Mouse (Mus musculus) forebrain, embryonic 10.5 days (tissue): ENCODE data around the gene Spns2. TPM values are rescaled to one million over a fixed set of nuclear protein-coding genes. Genes with fewer than 3 reads are reported as not detected.

Experiments used
- DNase-seq: peaks from one replicate; pipeline ENCODE4 v3.0.0-alpha.2; 2017; ENCODE audit warnings: low spot score; ENCODE audit errors: extremely low spot score
- H3K27ac ChIP-seq: fragments of 300-500 bp; sonication (generic); 2 replicates; pipeline ENCODE4 v1.5.1; 2016; ENCODE audit warnings: mild to moderate bottlenecking
- H3K27me3 ChIP-seq: fragments of 300-500 bp; sonication (generic); 2 replicates; pipeline ENCODE4 v1.6.1; 2016; ENCODE audit warnings: mild to moderate bottlenecking; ENCODE audit not compliant: poor library complexity, severe bottlenecking
- H3K36me3 ChIP-seq: fragments of 300-500 bp; sonication (generic); replicated peaks from 2 replicates; pipeline ENCODE4 v1.6.1; 2016; ENCODE audit warnings: mild to moderate bottlenecking, moderate library complexity
- H3K4me1 ChIP-seq: fragments of 300-500 bp; sonication (generic); 2 replicates; pipeline ENCODE4 v1.6.1; 2016
- H3K4me3 ChIP-seq: fragments of 300-500 bp; sonication (generic); 2 replicates; pipeline ENCODE4 v1.5.1; 2016; ENCODE audit warnings: mild to moderate bottlenecking, moderate library complexity
- H3K9me3 ChIP-seq: fragments of 300-500 bp; sonication (generic); 2 replicates; pipeline ENCODE4 v1.6.1; 2016; ENCODE audit warnings: mild to moderate bottlenecking, moderate library complexity
- WGBS: fragments of 180-500 bp; shearing (Covaris S2); methylation state at CpG from one replicate; pipeline ENCODE4 v1.1.7; 2016; 5-methylcytosine and 5-hydroxymethylcytosine counted together
- polyA plus RNA-seq: library from polyadenylated mRNA; unstranded; fragments of >200 nt; fragmentation: Nextera tagmentation; extraction: Ambion mirVana; gene quantifications from 2 replicates; pipeline ENCODE4 v1.2.1, GENCODE M21; 2016

The Spns2 gene
- polyA plus RNA-seq, 1 experiment from 2014 or later = 3.0 TPM

DNA sequence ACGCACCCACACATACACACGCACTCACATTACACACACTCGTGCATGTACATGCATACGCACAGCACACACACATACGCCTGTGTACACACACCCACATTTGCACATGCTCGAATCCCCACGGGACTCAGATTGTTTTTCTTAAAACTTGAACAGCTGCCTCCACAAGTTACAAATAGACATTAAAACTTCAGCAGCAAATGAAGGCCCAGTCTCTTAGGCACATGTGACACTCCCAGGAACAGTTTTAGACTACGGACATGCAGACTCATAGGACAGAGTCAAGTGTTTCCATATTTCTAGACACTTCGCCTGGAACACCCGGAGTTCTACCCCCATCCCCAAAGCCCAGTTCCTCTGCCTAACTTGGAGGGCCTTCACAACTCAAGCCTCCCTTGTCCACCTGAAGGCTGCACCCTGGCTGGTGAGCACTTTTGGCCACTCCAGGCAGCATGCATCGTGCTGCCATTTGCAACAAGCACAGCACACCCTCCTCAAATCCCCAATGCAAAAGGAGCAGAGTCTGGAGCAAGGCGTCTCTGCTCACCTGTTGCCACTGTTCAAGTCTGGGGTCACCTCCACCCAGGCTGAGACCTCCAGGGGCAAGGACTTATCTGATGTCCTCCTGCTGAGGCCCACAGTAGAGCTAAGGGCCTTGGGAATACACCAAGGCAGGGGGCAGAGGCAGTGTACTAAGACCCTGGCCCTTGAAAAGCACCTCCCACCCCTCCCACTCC, 79.9 kb downstream of the Spns2 start:
- Histone ChIP-seq H3K4me3 (peak overlapping the region; percentile 82), H3K27me3 (peaks cover 70% of the 10 kb centered on the region), H3K4me1 (peaks cover 67% of the 10 kb centered on the region), H3K27ac (peak overlapping the region; percentile 4; the same call in 1 of the 2 replicates), H3K9me3 (no peaks in the 10 kb centered on the region), H3K36me3 (no peaks in the 10 kb centered on the region)
- no peak for DNase-seq
- 73% methylated on average over 12 of the region's 12 CpGs for WGBS

DNA sequence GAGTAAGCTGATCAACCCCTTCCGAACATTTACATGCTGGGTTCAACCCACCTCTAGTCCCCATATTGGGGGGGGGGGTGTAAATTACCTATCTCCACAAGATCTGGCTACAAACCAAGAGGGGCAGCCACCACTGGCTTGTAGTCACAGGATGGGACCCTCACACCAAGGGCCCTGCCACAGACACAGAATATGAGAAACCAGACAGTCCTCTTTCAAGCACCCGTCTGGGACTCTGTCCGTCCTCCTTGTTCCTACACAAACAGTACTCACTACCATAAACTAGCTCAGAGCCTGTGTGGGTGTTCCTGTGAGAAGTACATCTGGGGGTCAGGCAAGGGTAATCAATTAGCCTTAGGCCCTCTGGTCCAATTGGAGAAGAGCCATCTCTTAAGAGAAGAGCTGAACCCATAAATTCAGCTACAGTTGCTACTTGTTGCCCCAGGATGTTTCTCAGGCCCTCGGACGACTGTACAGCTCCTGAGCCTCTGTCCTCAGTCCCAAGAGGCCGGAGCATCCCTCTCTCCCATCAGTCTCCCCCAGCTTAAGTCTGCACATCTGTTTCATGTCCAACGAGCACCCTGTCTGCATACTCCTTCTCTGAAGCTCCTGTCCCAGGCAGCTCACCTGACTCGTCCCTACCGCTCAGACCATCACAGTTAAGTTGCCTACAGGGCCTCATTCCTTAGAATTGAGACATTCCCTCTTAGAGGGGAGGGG, 81.1 kb downstream of the Spns2 start:
- peaks cover 59% of the 10 kb centered on the region for H3K27me3 ChIP-seq
- no peak for DNase-seq
- H3K9me3 ChIP-seq = no peaks in the 10 kb centered on the region
- H3K27ac ChIP-seq = no peak overlapping the region
- H3K4me1 ChIP-seq = peaks cover 67% of the 10 kb centered on the region
- H3K4me3 ChIP-seq = no peak overlapping the region
- 59% methylated on average over 9 of the region's 9 CpGs for WGBS
- H3K36me3 ChIP-seq = no peaks in the 10 kb centered on the region

DNA sequence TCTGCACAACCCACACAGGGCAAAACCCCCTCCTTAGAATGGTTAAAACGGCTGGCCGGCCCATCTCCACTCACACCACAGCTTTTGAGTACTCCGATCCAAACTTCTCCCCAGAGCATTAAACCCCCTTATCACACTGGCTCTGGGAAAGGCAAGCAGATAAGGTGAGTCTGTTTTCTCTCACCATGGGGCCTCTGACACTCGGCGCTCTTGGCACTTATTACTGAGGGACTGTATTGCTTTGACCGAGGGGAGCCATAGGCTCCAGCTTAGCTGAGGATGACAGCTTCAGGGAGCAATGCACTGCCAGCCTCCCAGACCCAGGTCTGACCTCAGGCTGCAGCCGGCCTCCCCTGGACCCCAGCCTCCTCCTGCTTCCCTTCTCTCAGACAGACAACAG, 82.1 kb downstream of the Spns2 start:
- no peaks in the 10 kb centered on the region for H3K36me3 ChIP-seq
- WGBS = 24% methylated on average over 7 of the region's 7 CpGs
- H3K27ac ChIP-seq = no peak overlapping the region
- H3K4me3 ChIP-seq = no peak overlapping the region
- H3K9me3 ChIP-seq = no peaks in the 10 kb centered on the region
- DNase-seq = no peak
- H3K27me3 ChIP-seq = peaks cover 51% of the 10 kb centered on the region
- peaks cover 65% of the 10 kb centered on the region for H3K4me1 ChIP-seq

DNA sequence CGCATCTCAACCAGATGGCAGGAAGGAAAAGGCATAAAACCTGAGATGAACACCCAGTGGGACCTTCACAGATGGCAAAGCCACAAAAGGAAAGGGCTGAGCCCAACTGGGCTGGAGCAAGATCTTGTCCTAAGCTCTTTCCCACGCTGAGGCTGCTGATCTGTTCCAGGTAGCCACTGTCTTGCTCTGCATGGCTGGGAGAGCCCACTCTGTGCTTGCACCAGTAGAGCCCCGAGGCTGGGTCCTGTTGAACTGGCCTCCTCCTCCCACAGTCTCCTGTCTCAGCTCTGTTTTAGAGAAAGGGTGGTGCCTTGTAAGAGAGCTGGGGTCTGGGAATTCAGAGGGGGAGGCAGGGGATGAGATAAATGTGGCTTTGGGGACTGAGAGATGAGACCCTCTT, 82.6 kb downstream of the Spns2 start:
- Histone ChIP-seq H3K4me3 (no peak overlapping the region), H3K27me3 (peaks cover 47% of the 10 kb centered on the region), H3K9me3 (no peaks in the 10 kb centered on the region), H3K27ac (no peak overlapping the region), H3K36me3 (no peaks in the 10 kb centered on the region), H3K4me1 (peaks cover 67% of the 10 kb centered on the region)
- 14% methylated on average over 3 of the region's 3 CpGs for WGBS
- DNase-seq = no peak

DNA sequence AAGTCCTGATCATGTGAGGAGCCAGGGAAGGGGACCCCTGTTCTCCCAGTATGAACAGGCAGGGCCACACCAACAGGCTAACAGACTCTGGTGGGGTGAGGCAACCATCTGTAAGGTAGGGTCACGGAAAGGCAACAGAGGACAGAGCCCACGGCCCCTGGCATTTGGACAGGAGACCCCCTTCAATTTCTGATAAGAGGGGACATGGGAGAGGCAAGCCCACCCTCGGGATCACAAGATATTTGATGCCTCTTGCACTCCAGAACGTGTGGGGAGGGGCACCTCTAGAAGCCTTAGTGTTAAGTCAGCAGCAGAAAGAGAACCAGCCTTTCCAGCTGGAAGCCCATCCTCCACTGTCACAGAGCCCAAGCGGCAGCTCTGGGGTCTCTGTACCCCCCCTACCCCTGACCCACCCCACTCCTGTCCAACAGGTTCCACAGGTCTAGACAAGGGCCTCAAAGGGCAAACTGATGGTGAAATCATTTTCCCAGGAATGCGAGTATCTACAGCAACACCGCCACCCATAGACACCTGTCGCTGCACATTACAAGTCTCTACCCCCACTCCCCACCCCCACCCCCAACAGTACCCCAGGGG, 83.5 kb downstream of the Spns2 start:
- H3K4me1 ChIP-seq = peaks cover 67% of the 10 kb centered on the region
- WGBS = 55% methylated on average over 8 of the region's 8 CpGs
- H3K36me3 ChIP-seq = no peaks in the 10 kb centered on the region
- no peak for DNase-seq
- peaks cover 43% of the 10 kb centered on the region for H3K27me3 ChIP-seq
- no peak overlapping the region for H3K4me3 ChIP-seq
- H3K9me3 ChIP-seq = no peaks in the 10 kb centered on the region
- 0 out of 2 replicates have a peak overlapping the region, but pooled peaks have one; percentile 11 for H3K27ac ChIP-seq

DNA sequence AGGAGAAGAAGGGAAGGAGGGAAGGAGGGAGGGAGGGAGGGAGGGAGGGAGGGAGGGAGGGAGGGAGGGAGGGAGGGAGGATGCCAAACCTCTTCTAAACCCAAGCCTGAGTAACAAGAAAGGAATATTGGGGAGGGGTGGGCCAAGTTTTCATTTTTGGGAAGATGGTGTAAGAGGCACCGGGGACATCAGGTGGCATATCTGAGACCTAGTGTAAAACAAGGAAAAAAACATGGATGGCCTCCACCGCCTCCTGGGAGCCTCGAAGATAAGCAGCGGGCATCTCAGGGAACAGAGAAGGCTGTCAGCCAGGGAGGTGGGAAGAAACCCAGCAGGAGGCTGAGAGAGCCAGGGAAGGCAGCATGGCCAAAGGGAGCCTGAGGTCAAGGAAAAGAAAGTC, 84.2 kb downstream of the Spns2 start:
- Histone ChIP-seq H3K4me3 (no peak overlapping the region), H3K9me3 (no peaks in the 10 kb centered on the region), H3K27me3 (peaks cover 36% of the 10 kb centered on the region), H3K36me3 (peaks cover 4% of the 10 kb centered on the region), H3K27ac (no peak overlapping the region), H3K4me1 (peaks cover 65% of the 10 kb centered on the region)
- WGBS = 66% methylated on average over 4 of the region's 4 CpGs
- DNase-seq = no peak

DNA sequence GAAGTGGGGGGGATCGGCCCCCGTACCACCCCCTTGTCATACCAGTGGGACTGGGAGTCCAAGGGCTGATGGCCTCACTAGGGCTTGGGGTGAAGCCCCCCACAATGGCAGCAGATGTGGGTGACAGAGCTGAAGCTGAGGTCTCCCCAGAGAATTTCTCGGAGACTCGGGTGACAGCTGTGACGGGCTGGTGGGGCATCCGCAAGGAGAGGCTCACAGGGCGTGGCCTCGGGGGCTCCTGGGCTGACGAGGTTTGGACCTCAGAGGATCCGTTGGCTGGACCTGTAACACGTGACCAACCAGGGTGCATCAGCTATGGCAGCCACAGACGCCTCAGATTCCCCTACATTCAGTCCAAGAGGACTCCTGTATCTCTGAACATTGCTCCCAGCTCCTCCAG, 86.7 kb downstream of the Spns2 start:
- peaks cover 11% of the 10 kb centered on the region for H3K27me3 ChIP-seq
- DNase-seq = no peak
- H3K4me1 ChIP-seq = peaks cover 41% of the 10 kb centered on the region
- no peak overlapping the region for H3K4me3 ChIP-seq
- no peak overlapping the region for H3K27ac ChIP-seq
- no peaks in the 10 kb centered on the region for H3K9me3 ChIP-seq
- H3K36me3 ChIP-seq = peaks cover 15% of the 10 kb centered on the region
- 89% methylated on average over 12 of the region's 12 CpGs for WGBS

DNA sequence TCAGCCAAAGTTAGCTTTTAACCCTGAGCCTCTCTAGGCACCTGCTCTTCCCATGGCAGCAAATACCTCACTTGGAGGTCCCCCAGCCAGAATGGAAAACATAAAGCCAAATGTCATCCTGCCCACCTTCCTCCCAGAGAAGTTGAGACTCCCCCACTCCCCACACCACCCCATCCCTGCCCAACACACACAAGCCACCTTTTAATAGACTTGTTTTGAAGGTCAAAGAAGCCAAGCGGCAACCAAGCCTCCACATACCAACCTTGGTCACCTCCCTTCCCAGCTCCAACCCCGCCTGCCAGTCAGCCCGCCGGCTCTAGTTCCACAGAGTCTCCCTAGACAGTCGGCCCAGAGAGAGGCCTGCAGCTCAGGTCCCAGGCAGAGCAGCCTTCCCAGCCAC, 87.7 kb downstream of the Spns2 start:
- Histone ChIP-seq H3K27me3 (peaks cover 2% of the 10 kb centered on the region), H3K36me3 (peaks cover 15% of the 10 kb centered on the region), H3K4me1 (peaks cover 32% of the 10 kb centered on the region), H3K27ac (peak overlapping the region; percentile 25; the same call in 1 of the 2 replicates), H3K9me3 (no peaks in the 10 kb centered on the region), H3K4me3 (no peak overlapping the region)
- no peak for DNase-seq
- 77% methylated on average over 5 of the region's 5 CpGs for WGBS

Other genes with a start within 250 kb of the Spns2 start
- 0.20 TPM in 1 of 2 replicates, not detected in the other for gene Slc13a5, start 222.7 kb downstream of the Spns2 start, polyA plus RNA-seq
- 2.6 and 2.9 TPM in 2 replicates for gene Xaf1, start 188.3 kb downstream of the Spns2 start, polyA plus RNA-seq
- gene Fbxo39, start 175.5 kb downstream of the Spns2 start, polyA plus RNA-seq = not detected in 2 replicates
- gene Tekt1, start 127.5 kb downstream of the Spns2 start, polyA plus RNA-seq = 5.1 and 5.3 TPM in 2 replicates
- gene Smtnl2, start 78.2 kb downstream of the Spns2 start, polyA plus RNA-seq = 10.6 and 12.5 TPM in 2 replicates
- gene Ggt6, start 54.4 kb downstream of the Spns2 start, polyA plus RNA-seq = not detected in 2 replicates
- 248 and 256 TPM in 2 replicates for gene Mybbp1a, start 48.5 kb downstream of the Spns2 start, polyA plus RNA-seq
- gene Spns3, start 60.6 kb upstream of the Spns2 start, polyA plus RNA-seq = 0.20 TPM in 1 of 2 replicates, not detected in the other
- 82.5 and 87.6 TPM in 2 replicates for gene Ube2g1, start 117.4 kb upstream of the Spns2 start, polyA plus RNA-seq
- gene Ankfy1, start 200.1 kb upstream of the Spns2 start, polyA plus RNA-seq = 25.5 and 27.7 TPM in 2 replicates